Mouse (Mus musculus): ENCODE data around the gene E330014E10Rik.
"Not testable (repeated sequence)": the region's sequence is repeated elsewhere in the genome, so short reads cannot be mapped to it uniquely, and the experiment has no call there.

The E330014E10Rik gene

GRCm38 (mm10) chr5:95775690-95776089, at the start of gene E330014E10Rik:
Gene E330014E10Rik (plus strand): TSS chr5:95775990.
- not testable (repeated sequence) for DNase-seq (ENCODE audit: inconsistent ontology term)

DNA sequence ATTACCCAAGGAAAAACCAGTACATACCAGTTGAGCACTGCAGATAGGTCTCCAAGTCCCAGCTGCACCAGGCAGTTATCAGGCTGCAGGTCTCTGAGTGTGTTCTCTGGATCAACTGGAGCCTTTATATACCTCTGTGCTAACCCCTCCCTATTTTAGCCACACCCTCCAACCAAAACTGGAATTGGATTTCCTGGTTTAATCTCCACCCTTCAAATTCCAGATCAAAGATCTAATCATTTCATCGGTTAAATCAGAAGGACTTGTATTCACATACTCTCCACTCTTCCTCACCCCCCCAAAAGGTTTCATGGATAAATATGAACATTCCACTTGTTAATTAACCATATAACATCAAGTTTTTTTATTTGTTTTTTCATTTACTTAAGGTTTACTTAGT, 39.7 kb upstream of the E330014E10Rik start, which contains the start of gene Gm7978:
Gm7978 (minus strand) TSS at position 101 of the 400 bp plus-strand sequence.
- not testable (repeated sequence) for DNase-seq (ENCODE audit: inconsistent ontology term)

DNA sequence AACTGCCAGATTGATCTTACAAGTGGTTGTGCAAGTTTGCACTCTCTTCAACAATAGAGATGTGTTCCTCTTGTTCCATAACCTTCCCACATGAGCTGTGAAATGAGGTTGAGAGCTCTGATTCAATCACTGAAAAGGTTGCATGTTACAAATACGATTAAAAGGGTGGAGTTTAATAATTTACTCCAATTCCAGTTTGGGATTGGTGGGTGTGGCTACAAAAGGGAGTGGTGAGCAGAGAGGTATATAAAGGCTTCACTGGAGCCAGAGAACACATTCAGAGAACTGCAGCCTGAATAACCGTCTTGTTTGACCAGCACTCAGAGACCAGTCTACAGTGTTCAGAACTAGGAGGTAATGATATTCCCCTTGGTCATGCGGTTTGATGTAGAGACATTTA, 34.1 kb upstream of the E330014E10Rik start, which contains the start of gene Gm7982:
Gm7982 (plus strand) TSS at position 301 of the 400 bp plus-strand sequence.
- not testable (repeated sequence) for DNase-seq (ENCODE audit: inconsistent ontology term)

- not testable (repeated sequence) for DNase-seq (ENCODE audit: inconsistent ontology term)
These were observed 35.1 kb downstream of the E330014E10Rik start for GRCm38 (mm10) chr5:95810841-95811240.

GRCm38 (mm10) chr5:95836580-95836979, 60.8 kb downstream of the E330014E10Rik start:
- DNase-seq (ENCODE audit: inconsistent ontology term) = no peak

GRCm38 (mm10) chr5:95854030-95854429, 78.2 kb downstream of the E330014E10Rik start:
- DNase-seq (ENCODE audit: inconsistent ontology term) = no peak
